Mouse (Mus musculus) Patski (cell line): ENCODE measurements around the gene Grrp1. TPM values are rescaled to one million over a fixed set of nuclear protein-coding genes. Genes with fewer than 3 reads are reported as not detected.

Source experiments
- ATAC-seq: fragments of 100-300 bp; one replicate; pipeline ENCODE4 v1.8.0; 2021
- CTCF ChIA-PET: fragments of 350-600 bp; sonication (Branson Sonifier 250); formaldehyde crosslinking; loops from one replicate; lab custom pipeline; 2022; ENCODE audit warnings: inconsistent platforms; lab: Charles Lee
- POLR2A ChIA-PET: fragments of 350-600 bp; sonication (Branson Sonifier 250); formaldehyde crosslinking; loops from one replicate; lab custom pipeline; 2022; ENCODE audit warnings: antibody characterized with exemption, inconsistent platforms; lab: Charles Lee
- DNase-seq: peaks from one replicate; pipeline ENCODE4 v3.0.0-alpha.2; 2011; ENCODE audit warnings: low read depth, low spot score
- H3K27me3 ChIP-seq: fragments of 371-371 bp; one replicate; pipeline ENCODE4 v1.5.1; 2021
- CTCF ChIP-seq: fragments of 100-300 bp; IDR thresholded peaks from one replicate; pipeline ENCODE4 v1.5.1; 2021
- in situ Hi-C: fragments of 300-500 bp; cut with MboI; formaldehyde crosslinking; loops from 3 replicates; pipeline ENCODE4 v1.11.1; 2018; ENCODE audit warnings: low pct_unique_long_range_greater_than_20kb, mixed read lengths
- polyA plus RNA-seq: library from polyadenylated mRNA; unstranded; gene quantifications from one replicate; pipeline ENCODE4 v1.2.3, GENCODE M21; 2021

Gene Grrp1
- polyA plus RNA-seq, 1 experiment from 2014 or later = not detected

DNA sequence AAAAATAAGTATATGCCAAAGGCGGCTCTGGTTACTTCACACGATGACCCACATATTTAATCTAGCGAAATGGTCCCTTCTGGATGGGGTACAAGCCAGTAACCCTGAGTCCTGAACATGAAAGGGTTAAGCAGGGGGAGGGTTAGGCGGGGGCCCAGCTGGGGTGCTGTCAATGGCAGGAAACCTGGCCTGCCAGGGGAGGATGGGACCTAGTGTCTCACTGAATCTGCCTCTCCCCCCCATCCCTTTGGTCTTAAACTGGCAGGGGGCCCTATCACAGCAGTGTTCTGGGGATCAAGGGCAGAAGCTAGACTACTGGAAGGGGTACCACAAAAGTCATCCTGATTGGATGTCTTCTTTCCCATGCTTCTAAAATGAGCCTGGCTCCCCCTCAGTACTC, 1.9 kb upstream of the Grrp1 start:
- peaks cover 11% of the 10 kb centered on the region for H3K27me3 ChIP-seq
- in situ Hi-C loops = loop anchor here (5.0 kb wide), 1 partner anchor 131 kb away; no protein-coding TSS in a partner anchor
- ATAC-seq (no peak), DNase-seq (no peak)
- ChIA-PET POLR2A (no interaction called here), CTCF (no interaction called here)
- TF ChIP-seq CTCF = no peak

DNA sequence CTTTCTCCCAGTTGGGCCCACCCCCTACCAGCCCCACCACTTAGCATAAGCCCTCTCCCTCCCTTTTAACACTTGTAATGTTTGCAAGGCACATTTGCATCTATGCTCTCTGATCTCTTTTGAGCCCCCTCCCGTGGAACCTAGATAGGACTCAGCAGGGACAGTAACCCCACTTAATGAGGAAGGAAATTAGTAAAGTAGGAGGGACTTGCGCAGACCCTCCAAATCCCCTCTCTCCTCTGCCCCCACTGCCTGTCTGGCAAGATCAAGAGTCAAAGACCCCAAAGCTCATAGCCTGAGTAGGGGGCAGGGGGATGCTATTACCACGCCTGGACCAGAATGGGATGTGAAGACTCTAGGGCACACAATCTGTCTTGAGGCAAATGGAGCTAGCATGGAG, 929 bp upstream of the Grrp1 start:
- CTCF ChIA-PET = no interaction called here
- ATAC-seq = no peak
- DNase-seq = no peak
- POLR2A ChIA-PET = no interaction called here
- in situ Hi-C loops = loop anchor here (5.0 kb wide), 1 partner anchor 132 kb away; no protein-coding TSS in a partner anchor
- H3K27me3 ChIP-seq = peaks cover 21% of the 10 kb centered on the region
- TF ChIP-seq CTCF = no peak

DNA sequence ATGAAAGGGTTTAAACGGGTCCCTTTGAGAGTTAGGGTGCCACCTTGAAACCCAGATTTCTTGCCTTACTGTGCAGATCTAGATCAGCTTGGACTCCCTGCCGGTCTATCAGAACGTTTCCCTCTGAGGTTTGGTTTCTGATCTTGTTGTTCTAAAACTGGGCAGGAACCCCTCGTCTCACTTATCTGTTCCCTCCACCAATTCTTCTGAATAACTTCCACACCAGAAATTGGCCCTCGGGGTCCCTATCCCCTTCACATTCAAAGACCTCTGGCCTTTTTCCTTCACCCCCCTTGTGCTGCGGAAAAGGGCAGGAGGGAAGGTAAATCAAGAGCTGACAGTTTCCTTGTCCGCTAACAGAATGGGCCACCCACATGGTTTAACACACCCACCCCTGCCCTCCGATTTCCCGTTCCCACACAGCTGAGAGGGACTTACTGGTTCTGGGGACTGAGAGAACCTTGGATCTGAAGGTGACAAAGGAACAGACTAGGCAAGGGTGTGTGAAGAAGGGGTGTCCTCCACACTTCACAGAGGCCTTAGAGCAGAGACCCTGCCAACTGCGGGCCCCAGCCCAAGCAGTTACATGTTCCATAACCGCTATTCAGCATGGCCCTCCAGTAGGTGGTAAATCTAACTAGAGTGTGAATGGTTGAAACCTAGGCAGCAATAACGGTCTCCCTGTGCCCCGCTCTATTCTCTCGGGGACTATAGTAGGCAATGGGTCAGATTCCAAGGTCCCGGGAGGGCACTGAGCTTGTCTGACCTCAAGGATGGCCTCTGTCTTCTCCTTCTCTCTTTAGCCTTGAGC, 790 bp downstream of the Grrp1 start:
- ATAC-seq (no peak), DNase-seq (no peak)
- ChIA-PET POLR2A (no interaction called here), CTCF (no interaction called here)
- in situ Hi-C loops = no loop called here
- peaks cover 21% of the 10 kb centered on the region for H3K27me3 ChIP-seq
- no peak for TF ChIP-seq CTCF

DNA sequence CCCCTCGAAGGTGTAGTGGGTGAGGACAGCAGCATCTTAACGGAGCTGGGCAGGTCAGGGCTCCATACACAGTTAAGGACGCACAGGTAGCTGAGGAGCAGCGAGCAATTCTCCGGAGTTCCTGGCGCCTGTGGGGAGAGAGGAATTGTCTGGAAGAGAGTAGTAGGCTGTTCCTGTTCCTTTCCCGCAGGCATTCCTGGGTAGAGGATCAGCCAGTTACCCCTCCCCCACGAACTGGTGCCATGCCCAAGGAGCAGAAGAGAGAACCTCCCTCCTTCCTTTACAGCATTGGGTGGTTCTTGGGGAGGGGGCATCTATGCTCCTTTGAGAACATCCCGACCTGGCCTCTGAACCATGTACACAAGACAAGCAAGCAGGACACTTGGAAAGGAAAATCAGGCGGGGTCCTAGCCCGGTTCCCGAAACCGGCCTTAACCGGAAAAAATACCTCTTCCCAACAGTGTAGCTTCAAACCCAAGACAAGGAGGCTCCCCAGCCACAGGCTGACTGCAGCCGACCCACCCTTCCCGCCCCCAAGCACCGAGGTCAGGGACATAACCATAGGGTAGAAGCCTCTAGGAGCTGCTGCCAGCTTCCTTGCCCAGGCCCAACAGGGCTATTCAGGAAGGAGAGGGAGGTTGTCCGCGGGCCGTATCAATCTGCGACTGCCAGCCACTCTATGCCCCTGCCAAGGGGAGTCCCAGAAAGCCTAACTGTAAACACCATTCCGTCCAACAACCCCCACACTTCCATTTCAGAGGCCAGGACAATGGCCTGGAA, 1.6 kb downstream of the Grrp1 start:
- peaks cover 21% of the 10 kb centered on the region for H3K27me3 ChIP-seq
- no peak for TF ChIP-seq CTCF
- in situ Hi-C loops = no loop called here
- no peak for ATAC-seq
- DNase-seq = no peak
- ChIA-PET POLR2A (no interaction called here), CTCF (no interaction called here)

DNA sequence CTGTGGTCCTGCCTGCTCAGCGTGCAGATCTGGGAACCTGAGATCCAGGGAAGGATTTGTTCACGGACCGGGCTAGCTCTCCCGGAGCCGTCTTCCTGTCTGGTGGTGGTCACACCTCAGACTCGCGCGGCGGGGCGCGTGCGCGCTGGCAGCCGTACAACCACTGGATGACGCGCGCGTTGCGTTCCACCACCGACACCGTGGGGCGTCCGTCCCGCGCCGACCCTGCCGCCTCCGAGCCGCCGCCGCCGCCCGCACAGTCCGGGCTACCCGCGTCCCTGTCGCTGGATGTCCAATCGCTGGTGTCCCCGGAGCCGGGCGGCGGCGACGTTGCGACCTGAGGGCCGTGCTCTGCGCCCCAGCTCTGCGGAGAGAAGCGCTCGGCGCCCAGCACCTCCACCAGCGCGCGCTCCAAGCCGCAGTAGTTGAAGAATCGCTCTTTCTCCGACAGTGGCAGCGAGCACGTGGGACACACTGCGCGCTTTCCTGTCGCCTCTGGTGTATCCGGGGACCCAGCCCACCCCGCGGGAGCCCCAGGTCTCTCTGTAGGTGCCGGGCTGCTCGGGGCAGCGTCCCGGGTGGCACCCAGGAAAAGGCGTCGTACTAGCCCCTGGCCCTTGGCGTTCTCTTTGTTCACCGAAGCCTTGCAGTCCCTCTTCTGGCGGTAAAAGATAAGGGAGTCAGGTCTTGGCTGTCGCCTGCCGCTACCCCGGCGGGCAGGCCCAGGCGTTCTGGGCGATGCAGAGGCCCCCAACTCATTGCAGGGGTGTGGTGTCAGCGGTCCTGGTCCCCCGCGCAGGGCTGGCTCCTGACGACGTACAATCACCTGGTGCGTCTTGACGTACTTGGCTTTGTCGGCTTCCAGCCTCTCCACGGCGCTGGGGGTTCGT, 2.4 kb downstream of the Grrp1 start:
- ChIA-PET CTCF (interaction anchor here (1.5 kb wide), 1 partner anchor 41 kb away, joined by 6 read pairs; no protein-coding TSS in a partner anchor), POLR2A (no interaction called here)
- ATAC-seq = no peak
- H3K27me3 ChIP-seq = peaks cover 21% of the 10 kb centered on the region
- TF ChIP-seq CTCF = no peak
- no peak for DNase-seq
- in situ Hi-C loops = no loop called here

DNA sequence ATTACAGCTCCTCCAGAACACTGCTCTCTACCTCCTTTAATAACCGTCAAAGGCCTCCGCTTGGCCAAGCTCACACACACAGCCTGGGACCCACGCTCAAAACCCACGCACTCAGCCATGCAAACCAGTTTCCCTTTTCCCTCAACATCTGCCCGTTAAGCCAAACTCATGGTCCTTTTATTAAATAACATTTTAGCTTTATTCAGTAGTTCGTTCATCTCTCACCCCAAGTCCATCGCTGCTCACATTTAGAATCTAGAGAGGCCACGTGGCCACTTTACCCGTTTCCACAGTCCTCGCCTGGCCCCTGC, 3.0 kb downstream of the Grrp1 start:
- POLR2A ChIA-PET = no interaction called here
- CTCF ChIA-PET = interaction anchor here (1.2 to 1.5 kb wide), 2 partner anchors 42 to 83 kb away, joined by 3 to 6 read pairs; no protein-coding TSS in a partner anchor
- ATAC-seq (no peak), DNase-seq (no peak)
- H3K27me3 ChIP-seq = peaks cover 21% of the 10 kb centered on the region
- no peak for TF ChIP-seq CTCF
- in situ Hi-C loops = no loop called here

DNA sequence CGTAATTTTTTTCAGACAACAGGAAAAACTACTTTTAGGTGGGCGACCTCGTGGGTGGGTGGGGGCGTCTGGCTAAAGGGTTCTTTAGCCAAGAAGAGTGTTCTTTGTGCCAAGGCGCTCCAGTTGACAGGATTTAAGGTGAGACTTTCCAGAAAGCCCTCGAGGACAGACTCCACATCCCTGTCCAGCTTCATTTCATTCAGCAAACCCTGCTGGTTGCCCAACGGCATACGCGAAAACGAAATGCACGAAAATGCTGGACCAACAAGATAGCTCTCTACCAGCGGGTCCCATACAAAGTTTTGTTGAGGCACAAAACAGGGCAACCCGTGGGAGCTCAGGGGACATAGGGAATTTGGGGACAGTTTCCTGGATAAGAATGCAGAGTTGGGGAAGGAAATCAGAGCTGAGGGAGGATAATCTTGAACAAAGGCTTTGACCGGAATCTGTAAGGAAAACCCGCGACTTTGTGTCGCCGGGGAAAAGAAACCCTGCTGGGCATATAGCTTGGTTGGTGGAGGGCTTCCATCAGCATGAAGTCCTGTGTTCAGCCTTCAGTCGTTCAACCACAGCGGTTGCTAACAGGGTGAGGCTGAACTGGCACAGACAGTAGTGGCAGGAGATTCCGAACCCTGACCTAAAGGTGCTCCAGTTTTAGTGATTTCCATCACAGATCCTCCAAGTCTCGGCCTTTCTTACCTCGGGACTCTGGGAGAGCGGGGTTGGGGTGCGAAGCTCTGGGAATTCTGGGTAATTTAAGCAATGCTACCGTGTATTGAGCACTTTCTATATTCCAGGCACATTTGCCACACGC, 3.6 kb downstream of the Grrp1 start:
- H3K27me3 ChIP-seq = peaks cover 21% of the 10 kb centered on the region
- in situ Hi-C loops = no loop called here
- CTCF ChIA-PET = interaction anchor here (0.9 to 1.5 kb wide), 4 partner anchors 14 to 82 kb away, joined by 3 to 6 read pairs (median 4); no protein-coding TSS in a partner anchor
- POLR2A ChIA-PET = no interaction called here
- DNase-seq (no peak), ATAC-seq (no peak)
- no peak for TF ChIP-seq CTCF

DNA sequence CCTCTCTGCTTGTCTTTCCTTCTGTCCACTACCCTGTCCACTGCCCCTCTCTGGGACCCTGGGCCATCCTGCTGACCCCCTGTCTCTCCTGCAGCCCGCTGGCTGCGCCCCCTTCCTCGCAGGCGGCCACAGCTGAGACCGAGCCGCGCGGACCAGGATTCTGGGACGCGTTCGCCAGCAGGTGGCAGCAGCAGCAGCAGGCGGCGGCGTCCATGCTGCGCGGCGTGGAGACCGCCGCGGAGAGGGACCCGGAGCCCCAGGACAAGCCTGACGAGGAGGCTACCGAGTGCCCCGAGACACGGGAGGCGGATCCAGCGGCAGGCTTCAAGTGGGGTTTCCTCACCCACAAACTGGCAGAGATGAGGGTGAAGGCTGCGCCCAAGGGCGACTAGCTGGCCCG, 4.3 kb downstream of the Grrp1 start:
- no peak for ATAC-seq
- H3K27me3 ChIP-seq = peaks cover 21% of the 10 kb centered on the region
- ChIA-PET CTCF (interaction anchor here (0.9 to 1.4 kb wide), 3 partner anchors 14 to 81 kb away, joined by 3 to 4 read pairs (median 4); no protein-coding TSS in a partner anchor), POLR2A (no interaction called here)
- TF ChIP-seq CTCF = no peak
- in situ Hi-C loops = loop anchor here (10.0 kb wide), 1 partner anchor 155 kb away; the partner anchor contains the start of gene Cd52
- DNase-seq = no peak

DNA sequence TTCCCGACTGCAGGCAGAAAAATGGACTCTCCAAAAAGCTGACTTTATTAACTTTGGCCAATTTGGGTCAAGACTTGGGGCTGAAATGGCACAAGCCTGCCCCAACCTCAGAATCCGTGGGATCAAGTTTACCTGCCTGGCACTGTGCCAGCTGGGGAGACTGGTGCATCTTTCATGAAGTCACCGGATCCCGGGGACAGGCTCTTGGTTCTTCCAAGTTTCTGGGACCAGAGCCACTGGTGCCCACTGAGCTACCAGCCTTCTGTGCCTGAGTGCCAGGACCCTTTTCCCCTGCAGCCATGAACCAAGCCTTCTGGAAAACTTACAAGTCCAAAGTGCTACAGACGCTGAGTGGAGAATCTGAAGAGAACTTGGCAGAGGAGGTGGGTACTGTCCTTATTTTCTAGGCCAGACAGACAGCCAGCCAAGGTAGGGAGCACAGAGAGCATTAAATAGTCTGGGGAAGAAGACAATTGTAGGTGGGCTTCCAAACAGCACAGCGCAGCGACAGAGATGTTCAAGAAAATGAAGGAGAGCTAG, 7.1 kb downstream of the Grrp1 start, which contains the start of gene Gm30191:
Gene Gm30191, plus strand, starts transcription at position 217 of the 540 bp plus-strand sequence.
- peaks cover 16% of the 10 kb centered on the region for H3K27me3 ChIP-seq
- CTCF ChIA-PET = interaction anchor here (1.1 to 2.4 kb wide), 4 partner anchors 17 to 63 kb away, joined by 3 to 6 read pairs (median 4); partner anchors contain the start of gene Cep85
- POLR2A ChIA-PET = interaction anchor here (1.0 kb wide), 1 partner anchor 65 kb away, joined by 3 read pairs; no protein-coding TSS in a partner anchor
- in situ Hi-C loops = loop anchor here (10.0 kb wide), 1 partner anchor 152 kb away; the partner anchor contains the start of gene Cd52
- no peak for ATAC-seq
- TF ChIP-seq CTCF = no peak
- DNase-seq = no peak
